Mouse (Mus musculus) kidney, embryonic 16.5 days (tissue): ENCODE measurements around the gene Gm6525. TPM values are rescaled to one million over a fixed set of nuclear protein-coding genes. Genes with fewer than 3 reads are reported as not detected.
A peak's percentile ranks its signal among the peaks of the same experiment; 100 is the strongest.

Source experiments
- ATAC-seq: fragments of 200-750 bp; cut with Nextera tagmentation; 2 replicates; pipeline ENCODE4 v1.8.0; 2017; ENCODE audit warnings: moderate TSS enrichment; ENCODE audit not compliant: low FRiP score, low TSS enrichment
- H3K27ac ChIP-seq: fragments of 300-500 bp; sonication (generic); 2 replicates; pipeline ENCODE4 v1.5.1; 2014; ENCODE audit warnings: low read length
- H3K27me3 ChIP-seq: fragments of 300-500 bp; sonication (generic); 2 replicates; pipeline ENCODE4 v1.6.1; 2014; ENCODE audit warnings: low read length, control low read depth, mixed read lengths; ENCODE audit not compliant: insufficient read depth
- H3K36me3 ChIP-seq: fragments of 300-500 bp; sonication (generic); 2 replicates; pipeline ENCODE4 v1.6.1; 2014; ENCODE audit warnings: low read length, control low read depth, mixed read lengths; ENCODE audit not compliant: insufficient read depth
- H3K4me1 ChIP-seq: fragments of 300-500 bp; sonication (generic); 2 replicates; pipeline ENCODE4 v1.6.1; 2014; ENCODE audit warnings: low read length, control low read depth, mixed read lengths; ENCODE audit not compliant: insufficient read depth
- H3K4me2 ChIP-seq: fragments of 300-500 bp; sonication (generic); replicated peaks from 2 replicates; pipeline ENCODE4 v1.6.1; 2014; ENCODE audit warnings: low read depth, low read length
- H3K4me3 ChIP-seq: fragments of 300-500 bp; sonication (generic); 2 replicates; pipeline ENCODE4 v1.5.1; 2014; ENCODE audit warnings: mild to moderate bottlenecking, low read length
- H3K9ac ChIP-seq: fragments of 300-500 bp; sonication (generic); replicated peaks from 2 replicates; pipeline ENCODE4 v1.6.1; 2014; ENCODE audit warnings: low read length
- H3K9me3 ChIP-seq: fragments of 300-500 bp; sonication (generic); 2 replicates; pipeline ENCODE4 v1.6.1; 2016; ENCODE audit warnings: low read length, control low read depth
- WGBS: fragments of 180-500 bp; shearing (Covaris S2); extraction: QIAGEN DNeasy Blood & Tissue Kit; methylation state at CpG from one replicate; pipeline ENCODE4 v1.1.7; 2014; 5-methylcytosine and 5-hydroxymethylcytosine counted together
- polyA plus RNA-seq: library from polyadenylated mRNA; unstranded; fragments of >200 nt; fragmentation: Nextera tagmentation; extraction: Ambion mirVana; gene quantifications from 2 replicates; pipeline ENCODE4 v1.2.1, GENCODE M21; 2015

Gm6525 gene
- polyA plus RNA-seq, 1 experiment from 2014 or later = 0.77 TPM

- Histone ChIP-seq H3K9ac (no peak overlapping the region), H3K4me1 (no peaks in the 10 kb centered on the region), H3K27ac (no peak overlapping the region), H3K9me3 (no peaks in the 10 kb centered on the region), H3K36me3 (no peaks in the 10 kb centered on the region), H3K4me3 (no peak overlapping the region), H3K4me2 (no peak overlapping the region), H3K27me3 (no peaks in the 10 kb centered on the region)
- ATAC-seq = no peak
- WGBS = 84% methylated on average over 7 of the region's 7 CpGs
These were observed 37.4 kb upstream of the Gm6525 start for GRCm38 (mm10) chr3:84136509-84136908.

- Histone ChIP-seq H3K9me3 (no peaks in the 10 kb centered on the region), H3K9ac (no peak overlapping the region), H3K27me3 (no peaks in the 10 kb centered on the region), H3K4me2 (no peak overlapping the region), H3K27ac (no peak overlapping the region), H3K4me3 (no peak overlapping the region), H3K4me1 (no peaks in the 10 kb centered on the region), H3K36me3 (no peaks in the 10 kb centered on the region)
- WGBS = 50% methylated on average over 7 of the region's 7 CpGs
- no peak for ATAC-seq
These were observed 33.0 kb upstream of the Gm6525 start for GRCm38 (mm10) chr3:84140947-84141346.

GRCm38 (mm10) chr3:84149831-84150230 is 24.1 kb upstream of the Gm6525 start:
- Histone ChIP-seq H3K36me3 (0 out of 2 replicates have a peak, but pooled peaks cover 4% of the 10 kb centered on the region), H3K4me2 (no peak overlapping the region), H3K9me3 (peaks cover 6% of the 10 kb centered on the region; the same call in 1 of the 2 replicates), H3K27me3 (no peaks in the 10 kb centered on the region), H3K27ac (no peak overlapping the region), H3K4me3 (no peak overlapping the region), H3K9ac (no peak overlapping the region), H3K4me1 (peaks cover 4% of the 10 kb centered on the region; the same call in 1 of the 2 replicates)
- WGBS = 100% methylated on average over 3 of the region's 3 CpGs
- ATAC-seq = no peak

GRCm38 (mm10) chr3:84154721-84155141 is 19.2 kb upstream of the Gm6525 start:
- Histone ChIP-seq H3K9ac (no peak overlapping the region), H3K4me3 (peak overlapping the region; percentile 64), H3K4me2 (peak overlapping the region; percentile 97), H3K36me3 (0 out of 2 replicates have a peak, but pooled peaks cover 2% of the 10 kb centered on the region), H3K4me1 (peaks cover 10% of the 10 kb centered on the region), H3K9me3 (peaks cover 3% of the 10 kb centered on the region; the same call in 1 of the 2 replicates), H3K27me3 (no peaks in the 10 kb centered on the region), H3K27ac (no peak overlapping the region)
- 8% methylated on average over 12 of the region's 12 CpGs for WGBS
- no peak for ATAC-seq

- H3K27me3 ChIP-seq = no peaks in the 10 kb centered on the region
- peak overlapping the region; percentile 79 for H3K9ac ChIP-seq
- peak overlapping the region; percentile 57; the same call in 1 of the 2 replicates for H3K27ac ChIP-seq
- no peaks in the 10 kb centered on the region; the same call in 1 of the 2 replicates for H3K36me3 ChIP-seq
- peak overlapping the region; percentile 97 for H3K4me2 ChIP-seq
- peak overlapping the region; percentile 64 for H3K4me3 ChIP-seq
- WGBS = 0% methylated on average over 27 of the region's 27 CpGs
- H3K4me1 ChIP-seq = peaks cover 10% of the 10 kb centered on the region
- ATAC-seq = peak; percentile 55
- no peaks in the 10 kb centered on the region for H3K9me3 ChIP-seq
These were observed 18.8 kb upstream of the Gm6525 start for GRCm38 (mm10) chr3:84155146-84155545.

GRCm38 (mm10) chr3:84155558-84156006 is 18.3 kb upstream of the Gm6525 start, which contains the start of gene Mnd1:
Gene Mnd1 (minus strand): TSS chr3:84155786.
- peak; percentile 100 for ATAC-seq
- Histone ChIP-seq H3K27ac (peak within 1 kb of the TSS; percentile 57; the same call in 1 of the 2 replicates), H3K9ac (peak within 1 kb of the TSS; percentile 79), H3K27me3 (no peaks in the 10 kb centered on the region), H3K4me2 (peak within 1 kb of the TSS; percentile 97), H3K9me3 (no peaks in the 10 kb centered on the region), H3K4me3 (peak within 1 kb of the TSS; percentile 64), H3K4me1 (peaks cover 10% of the 10 kb centered on the region), H3K36me3 (no peaks in the 10 kb centered on the region; the same call in 1 of the 2 replicates)
- WGBS = 0% methylated on average over 29 of the region's 29 CpGs

- Histone ChIP-seq H3K36me3 (no peaks in the 10 kb centered on the region; the same call in 1 of the 2 replicates), H3K27me3 (no peaks in the 10 kb centered on the region), H3K4me3 (peak overlapping the region; percentile 64), H3K9ac (no peak overlapping the region), H3K4me2 (peak overlapping the region; percentile 97), H3K4me1 (peaks cover 10% of the 10 kb centered on the region), H3K9me3 (no peaks in the 10 kb centered on the region), H3K27ac (no peak overlapping the region)
- no peak for ATAC-seq
- 40% methylated on average over 6 of the region's 6 CpGs for WGBS
These were observed 17.8 kb upstream of the Gm6525 start for GRCm38 (mm10) chr3:84156105-84156504.

- H3K4me3 ChIP-seq = no peak overlapping the region
- no peak overlapping the region for H3K9ac ChIP-seq
- no peaks in the 10 kb centered on the region for H3K27me3 ChIP-seq
- H3K4me2 ChIP-seq = no peak overlapping the region
- 60% methylated on average over 4 of the region's 4 CpGs for WGBS
- no peak for ATAC-seq
- no peak overlapping the region for H3K27ac ChIP-seq
- no peaks in the 10 kb centered on the region; the same call in 1 of the 2 replicates for H3K36me3 ChIP-seq
- H3K4me1 ChIP-seq = peaks cover 10% of the 10 kb centered on the region
- no peaks in the 10 kb centered on the region for H3K9me3 ChIP-seq
These were observed 16.9 kb upstream of the Gm6525 start for GRCm38 (mm10) chr3:84157011-84157410.

- no peak overlapping the region for H3K27ac ChIP-seq
- no peak overlapping the region for H3K4me3 ChIP-seq
- no peak overlapping the region for H3K9ac ChIP-seq
- H3K36me3 ChIP-seq = no peaks in the 10 kb centered on the region; the same call in 1 of the 2 replicates
- no peaks in the 10 kb centered on the region for H3K27me3 ChIP-seq
- ATAC-seq = no peak
- 83% methylated on average over 4 of the region's 4 CpGs for WGBS
- H3K4me1 ChIP-seq = peaks cover 10% of the 10 kb centered on the region
- H3K4me2 ChIP-seq = no peak overlapping the region
- no peaks in the 10 kb centered on the region for H3K9me3 ChIP-seq
These were observed 16.1 kb upstream of the Gm6525 start for GRCm38 (mm10) chr3:84157559-84158350.

GRCm38 (mm10) chr3:84165391-84165790 is 8.5 kb upstream of the Gm6525 start:
- Histone ChIP-seq H3K4me2 (no peak overlapping the region), H3K27me3 (no peaks in the 10 kb centered on the region)
- no peak for ATAC-seq

More at GRCm38 (mm10) chr3:84165391-84165790, 8.5 kb upstream of the Gm6525 start:
- Histone ChIP-seq H3K9ac (no peak overlapping the region), H3K9me3 (no peaks in the 10 kb centered on the region), H3K27ac (no peak overlapping the region), H3K4me1 (no peaks in the 10 kb centered on the region), H3K4me3 (no peak overlapping the region), H3K36me3 (peaks cover 14% of the 10 kb centered on the region; the same call in 1 of the 2 replicates)
- 89% methylated on average over 3 of the region's 3 CpGs for WGBS
